Mouse (Mus musculus): ENCODE results near the gene Exoc6b.

- TF ChIP-seq CTCF (IDR thresholded peaks at IDR 0.05; ENCODE audit: low read depth), result no peak
- TF ChIP-seq EP300 (optimal IDR thresholded peaks at IDR 0.05), result no peak
Measured at GRCm38 (mm10) chr6:85096441-85096840, 27.1 kb upstream of the Exoc6b start.

Data from stomach, postnatal 0 days (tissue).